Mouse (Mus musculus): ENCODE results near the gene Lep.

The Lep gene

DNA sequence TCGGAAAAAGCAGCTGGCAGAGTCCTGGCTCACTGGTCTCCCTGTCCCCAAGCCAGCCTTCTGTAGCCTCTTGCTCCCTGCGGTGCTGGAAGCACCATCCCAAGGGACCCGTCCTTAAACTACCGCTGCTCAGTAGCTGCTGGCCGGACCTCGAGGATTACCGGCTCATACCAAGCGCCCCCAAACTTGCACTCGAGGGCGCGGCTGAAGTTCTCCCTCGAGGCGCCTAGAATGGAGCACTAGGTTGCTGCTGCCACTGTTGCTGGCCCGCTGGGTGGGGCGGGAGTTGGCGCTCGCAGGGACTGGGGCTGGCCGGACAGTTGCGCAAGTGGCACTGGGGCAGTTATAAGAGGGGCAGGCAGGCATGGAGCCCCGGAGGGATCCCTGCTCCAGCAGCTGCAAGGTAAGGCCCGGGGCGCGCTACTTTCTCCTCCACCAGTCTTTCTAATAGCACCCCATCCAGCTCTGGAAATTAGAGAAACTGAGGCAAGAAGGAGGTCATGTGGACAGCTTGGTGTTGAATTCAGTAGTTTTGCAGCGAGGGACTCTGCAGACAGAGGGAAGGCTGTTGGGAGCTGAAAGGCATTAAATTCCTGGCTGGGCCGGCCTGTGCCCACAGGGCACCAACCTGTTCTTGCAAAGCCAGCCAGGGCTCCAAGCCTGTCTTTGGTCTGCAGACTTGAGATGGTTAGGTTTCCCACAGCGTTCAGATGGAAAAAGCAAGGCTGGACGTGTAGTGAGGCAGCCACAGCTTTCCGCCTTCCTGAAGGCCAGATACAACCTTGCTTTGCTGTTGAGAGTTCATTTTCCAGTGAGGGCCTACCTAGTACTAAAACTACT lies at the start of gene Lep:
Gene Lep, plus strand, starts transcription at position 375 of the 840 bp plus-strand sequence.
- DNase-seq: no peak

- DNase-seq: no peak
Measured at GRCm38 (mm10) chr6:29011651-29012050, 48.4 kb upstream of the Lep start.

DNA sequence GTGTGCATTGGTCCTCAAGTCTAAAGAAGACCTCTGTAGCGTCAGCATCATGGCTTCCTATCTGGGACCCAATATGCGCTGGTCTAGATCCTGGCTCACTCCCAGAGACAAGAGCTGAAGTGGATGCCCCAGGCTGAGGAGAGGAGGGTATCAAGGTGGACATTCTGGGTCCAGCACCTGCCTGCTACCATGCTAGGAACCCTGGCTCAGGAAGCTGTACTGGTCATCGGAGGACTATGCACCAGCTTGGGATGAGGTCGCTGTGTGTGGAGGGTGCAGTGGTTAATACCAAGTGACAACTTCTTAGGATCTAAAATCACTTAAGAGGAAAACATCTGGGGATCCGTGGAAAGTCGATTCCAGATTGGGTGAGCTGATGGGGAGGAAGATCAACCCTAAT lies 46.8 kb upstream of the Lep start:
- DNase-seq: no peak

GRCm38 (mm10) chr6:29016891-29017412 lies 43.1 kb upstream of the Lep start:
- no peak for DNase-seq

DNA sequence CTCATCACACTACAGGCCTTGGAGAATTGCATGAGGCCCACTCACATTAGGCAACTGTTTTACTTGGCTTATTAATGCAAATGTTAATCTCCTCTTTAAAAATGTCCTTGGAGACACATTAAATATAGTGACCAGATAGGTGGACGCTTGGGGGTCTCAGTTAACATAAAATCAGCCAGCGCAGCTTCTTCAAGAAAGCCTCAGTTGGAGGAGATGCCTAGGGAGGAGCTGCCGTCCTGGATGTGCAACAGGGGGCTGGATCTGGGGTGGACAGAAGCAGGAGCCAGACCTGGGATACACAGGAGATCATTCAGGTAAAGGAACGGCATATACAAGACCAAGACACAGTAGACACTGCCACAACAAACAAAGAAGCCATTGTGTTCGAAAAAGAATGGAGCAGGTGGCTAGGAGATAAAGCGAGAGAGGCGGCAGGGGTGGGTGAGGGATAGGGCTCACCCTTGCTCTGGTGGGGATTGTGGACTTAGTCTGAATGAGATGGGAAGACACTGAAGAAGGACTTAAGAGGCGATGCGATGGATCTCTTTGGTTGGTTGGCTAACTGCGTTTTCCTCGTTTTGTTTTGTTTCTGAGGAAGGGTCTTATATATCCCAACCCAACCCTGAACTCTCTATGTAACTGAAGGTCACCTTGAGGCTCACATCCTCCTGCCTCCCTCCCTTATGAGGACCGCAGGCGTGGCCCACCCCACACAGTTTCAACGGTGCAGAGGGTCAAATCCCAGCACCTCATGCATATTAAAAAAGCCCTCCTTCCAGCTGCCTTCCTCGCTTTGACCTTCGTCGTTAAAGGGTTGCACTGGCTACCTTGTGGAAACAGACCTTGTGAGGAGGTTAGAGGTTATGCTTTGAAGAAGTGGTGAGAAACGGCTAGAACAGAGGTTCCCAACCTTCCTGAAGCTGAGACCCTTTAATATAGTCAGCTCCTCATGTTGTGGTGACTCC lies 40.0 kb upstream of the Lep start:
- no peak for DNase-seq

DNA sequence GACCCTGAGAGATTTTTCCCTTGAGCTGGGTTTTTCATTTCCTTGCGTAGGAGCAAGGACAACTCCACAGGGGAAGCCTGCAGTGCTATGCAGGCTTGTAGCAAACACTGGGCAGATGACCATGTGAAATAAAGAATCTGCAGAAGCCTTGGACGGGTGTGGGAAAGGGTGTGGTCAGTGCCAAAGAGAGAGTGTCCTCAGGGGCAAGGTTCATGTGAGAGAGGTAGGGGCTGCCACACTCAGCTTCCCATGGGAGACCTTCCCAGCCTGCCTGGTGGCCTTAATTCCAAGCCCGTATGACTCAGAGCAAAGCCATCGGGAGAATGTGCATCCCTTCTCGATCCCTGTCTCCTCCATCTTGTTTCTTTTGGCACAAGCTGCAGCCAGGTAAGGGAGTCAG lies 39.1 kb upstream of the Lep start:
- DNase-seq: no peak

- no peak for DNase-seq
Measured at GRCm38 (mm10) chr6:29021501-29021900, 38.5 kb upstream of the Lep start.

GRCm38 (mm10) chr6:29022115-29022514 lies 37.9 kb upstream of the Lep start:
- no peak for DNase-seq

- peak; percentile 51 for DNase-seq
Measured at GRCm38 (mm10) chr6:29023206-29023967, 36.6 kb upstream of the Lep start.

- peak; percentile 47 for DNase-seq
Measured at GRCm38 (mm10) chr6:29024000-29024417, 36.0 kb upstream of the Lep start.

GRCm38 (mm10) chr6:29025796-29026482 lies 34.1 kb upstream of the Lep start:
- no peak for DNase-seq

- no peak for DNase-seq
Measured at GRCm38 (mm10) chr6:29026766-29027165, 33.3 kb upstream of the Lep start.

DNA sequence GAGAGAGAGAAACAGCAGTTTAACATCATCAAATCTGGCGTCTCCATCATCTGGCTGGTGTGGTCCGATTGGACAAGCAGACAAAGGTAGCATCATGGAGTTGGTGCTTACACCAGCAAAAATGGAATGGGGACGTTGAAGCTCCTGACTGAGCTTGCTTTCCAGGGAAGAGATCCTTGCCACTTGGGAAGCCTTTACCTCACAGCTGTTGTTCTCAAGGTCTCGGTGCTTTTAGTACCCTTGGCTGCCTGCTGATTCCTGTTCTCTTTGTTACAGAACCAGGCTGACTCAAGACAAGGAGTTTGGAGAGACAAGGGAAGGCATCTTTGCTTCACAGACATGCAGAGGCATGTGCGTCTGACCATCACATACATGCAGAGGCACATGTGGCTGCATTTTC lies 31.9 kb upstream of the Lep start:
- DNase-seq: no peak

DNA sequence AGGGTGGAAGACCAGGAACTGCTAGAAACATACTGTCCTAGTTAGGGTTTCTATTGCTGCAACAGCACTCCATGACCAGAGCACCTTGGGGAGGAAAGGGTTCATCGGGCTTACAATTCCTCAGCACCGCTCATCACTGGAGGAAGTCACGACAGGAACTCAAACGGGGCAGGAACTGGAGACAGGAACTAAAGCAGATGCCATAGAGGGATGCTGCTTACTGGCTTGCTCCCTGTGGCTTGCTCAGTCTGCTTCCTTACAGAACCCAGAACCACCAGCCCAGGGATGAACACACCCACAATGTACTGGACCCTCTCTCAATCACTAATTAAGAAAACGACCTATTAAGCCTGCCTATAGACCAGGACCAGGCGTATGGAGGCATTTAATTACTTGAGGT lies 30.5 kb upstream of the Lep start:
- DNase-seq: no peak

DNA sequence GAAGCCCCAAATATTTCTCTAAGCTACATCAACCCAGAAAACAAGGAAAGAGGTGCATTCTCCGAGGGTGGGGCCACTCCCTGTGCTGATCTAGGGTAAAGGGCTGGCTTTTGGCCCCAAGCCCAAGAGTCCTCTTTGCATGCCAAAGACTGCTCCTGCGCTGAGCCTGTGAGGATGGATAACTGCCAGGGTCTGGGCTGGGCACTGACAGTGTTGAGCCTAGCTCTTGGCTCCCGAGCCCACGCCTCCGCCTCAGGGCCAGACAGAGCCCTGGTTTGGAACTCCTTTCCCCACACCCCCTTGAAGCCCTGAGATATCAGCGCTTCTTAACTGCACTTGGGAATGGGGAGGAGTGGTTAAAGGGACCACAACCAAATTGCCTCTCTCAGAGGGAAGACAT lies 28.8 kb upstream of the Lep start:
- peak; percentile 56 for DNase-seq

- no peak for DNase-seq
Measured at GRCm38 (mm10) chr6:29031704-29032310, 28.2 kb upstream of the Lep start.

GRCm38 (mm10) chr6:29032411-29032810 lies 27.6 kb upstream of the Lep start:
- DNase-seq: no peak

- no peak for DNase-seq
Measured at GRCm38 (mm10) chr6:29033981-29034646, 25.9 kb upstream of the Lep start.

- no peak for DNase-seq
Measured at GRCm38 (mm10) chr6:29036698-29037097, 23.3 kb upstream of the Lep start.

DNA sequence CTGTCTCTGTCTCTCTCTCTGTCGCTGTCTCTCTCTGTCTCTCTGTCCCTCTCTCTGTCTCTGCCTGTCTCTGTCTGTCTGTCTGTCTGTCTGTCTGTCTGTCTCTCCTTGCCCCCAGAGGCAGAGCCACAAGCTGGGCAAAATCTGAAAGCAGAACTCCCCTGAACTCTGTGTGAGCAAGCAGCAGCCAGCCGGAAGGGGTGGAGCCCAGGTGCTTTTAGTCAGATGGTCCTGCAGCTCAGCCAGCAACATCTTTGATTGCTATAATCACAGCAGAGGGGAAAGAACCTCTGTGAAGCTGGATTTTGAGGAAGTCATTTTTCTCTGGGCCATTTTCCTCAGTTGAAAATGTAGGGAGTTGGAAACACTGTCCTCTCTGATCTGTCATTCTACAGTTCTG lies 19.8 kb upstream of the Lep start:
- DNase-seq: no peak

DNA sequence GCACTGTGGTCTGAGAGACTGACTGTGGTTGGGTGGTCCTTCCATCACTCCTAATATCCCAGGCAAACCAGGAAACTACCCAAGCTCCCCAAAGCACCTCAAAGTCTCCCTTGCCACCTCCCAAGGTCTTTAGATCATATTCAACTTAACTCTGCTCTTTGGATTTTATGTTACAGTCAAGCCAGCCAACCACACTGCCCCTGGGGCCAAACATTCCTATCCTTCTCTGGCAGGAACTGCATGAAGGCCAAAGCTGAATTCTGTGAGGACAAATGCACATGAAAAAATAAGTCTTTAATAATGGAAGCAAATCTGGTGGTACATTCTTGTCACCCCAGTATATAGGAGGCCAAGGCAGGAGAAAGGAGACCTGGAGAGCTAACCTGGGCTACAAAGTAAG lies 16.0 kb upstream of the Lep start:
- peak; percentile 36 for DNase-seq
